Mouse (Mus musculus): Measurements from ENCODE around the gene Ciao1.

- TF ChIP-seq EP300 (IDR thresholded peaks at IDR 0.05; ENCODE audit: low read depth in 1 of 2, low read length in 2 of 2), result no peak
- no peak for TF ChIP-seq UBTF (IDR thresholded peaks at IDR 0.05; ENCODE audit: borderline replicate concordance, insufficient read depth, low read depth, low read length)
- no peak for TF ChIP-seq POLR2A (IDR thresholded peaks at IDR 0.05; ENCODE audit: control insufficient read depth in 1 of 2, insufficient read depth in 1 of 2, low read depth in 1 of 2, low read length in 2 of 2, poor library complexity in 1 of 2)
- TF ChIP-seq MEF2A (IDR thresholded peaks at IDR 0.05; ENCODE audit: extremely low read depth, insufficient replicate concordance, low read depth, low read length, poor library complexity, severe bottlenecking), result no peak
- TF ChIP-seq CTCF (IDR thresholded peaks at IDR 0.05 in 2 of 3, conservative IDR thresholded peaks at IDR 0.05 in 1 of 3; ENCODE audit: control insufficient read depth in 1 of 3, insufficient read depth in 1 of 3, low read depth in 2 of 3, low read length in 3 of 3, poor library complexity in 1 of 3, severe bottlenecking in 1 of 3), result no peak
- TF ChIP-seq GATA1 (IDR thresholded peaks at IDR 0.05; ENCODE audit: low read depth, low read length), result no peak
Observed at GRCm38 (mm10) chr2:127297001-127297805, 49.6 kb upstream of the Ciao1 start.
